Mouse (Mus musculus): ENCODE data around the gene Catsper2.
"Not testable (repeated sequence)": the region's sequence is repeated elsewhere in the genome, so short reads cannot be mapped to it uniquely, and the experiment has no call there.

- not testable (repeated sequence) for TF ChIP-seq CTCF (IDR thresholded peaks at IDR 0.05; ENCODE audit: borderline replicate concordance, insufficient read depth, low read length); POLR2A (IDR thresholded peaks at IDR 0.05; ENCODE audit: low read depth, low read length)
Observed at GRCm38 (mm10) chr2:121386961-121387575, 26.5 kb downstream of the Catsper2 start, which contains the start of gene Strc.
